Mouse (Mus musculus) naive thymus-derived CD4-positive, alpha-beta T cell, adult 2 months (primary cell): Measurements from ENCODE around the gene Hexim1.

ENCODE experiments used
- DNase-seq: peaks from one replicate; pipeline ENCODE4 v3.0.0-alpha.2; 2011; ENCODE audit warnings: low read depth

Hexim1 gene

GRCm38 (mm10) chr11:103158621-103159478 is 42.8 kb downstream of the Hexim1 start:
- peak; percentile 96 for DNase-seq

GRCm38 (mm10) chr11:103160738-103161137 is 44.7 kb downstream of the Hexim1 start:
- no peak for DNase-seq

GRCm38 (mm10) chr11:103161449-103161848 is 45.4 kb downstream of the Hexim1 start:
- DNase-seq: peak; percentile 40

DNA sequence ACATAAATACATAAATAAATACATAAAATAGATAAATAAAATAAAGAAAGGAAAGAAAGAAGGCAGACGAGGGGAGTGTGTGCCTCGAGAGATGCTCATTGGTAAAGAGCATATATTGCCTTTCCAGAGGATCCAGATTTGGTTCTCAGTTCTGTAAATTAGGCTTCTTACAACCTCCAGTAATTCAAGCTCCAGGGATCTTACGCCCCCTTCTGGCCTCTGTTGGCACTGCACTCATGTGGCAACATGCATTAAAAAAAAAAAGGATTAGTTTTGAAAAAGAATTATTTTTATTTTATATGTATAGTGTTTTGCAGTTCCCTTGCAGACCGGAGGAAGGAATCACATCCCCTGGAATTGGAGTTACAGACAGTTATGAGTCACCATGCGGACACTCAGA is 46.1 kb downstream of the Hexim1 start:
- DNase-seq: peak; percentile 71

DNA sequence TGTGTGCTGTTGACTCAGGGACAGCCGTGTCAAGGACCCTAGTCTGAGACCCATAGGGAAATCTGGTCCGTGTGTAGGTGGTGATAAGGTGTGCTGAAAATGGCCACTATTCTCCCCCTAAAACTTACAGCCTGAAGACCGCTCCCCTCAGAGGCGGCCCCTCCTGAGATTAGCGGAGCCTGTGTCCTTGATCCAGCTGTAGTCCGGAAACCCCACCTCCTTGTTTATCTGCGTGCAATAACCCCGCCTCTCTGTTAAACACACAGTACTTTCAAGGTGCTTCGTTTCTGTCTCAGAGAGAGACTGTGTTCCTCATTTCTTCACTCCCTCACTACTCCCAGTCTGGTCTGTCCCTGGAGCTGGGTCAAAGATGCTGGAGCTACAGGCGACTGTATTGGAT is 48.4 kb downstream of the Hexim1 start:
- peak; percentile 40 for DNase-seq

- peak; percentile 91 for DNase-seq
Observed at GRCm38 (mm10) chr11:103168690-103169390, 52.8 kb downstream of the Hexim1 start.
